8 mouse cellular contexts compared by ENCODE assay signal in genomic region chr7:109524763-109525162, GRCm38 (mm10). TPM values are rescaled to one million over a fixed set of nuclear protein-coding genes. Genes with fewer than 3 reads are reported as not detected.
A peak's percentile ranks its signal among the peaks of the same experiment; 100 is the strongest.
DNase-seq lines count a peak whose midpoint lies in the region; ATAC-seq and TF ChIP-seq lines count a peak whose summit lies in the region.

No protein-coding gene starts in this region.

- H3K36me3 ChIP-seq in limb, embryonic 13.5 days = peaks cover 83% of the 10 kb centered on the region
- peaks cover 91% of the 10 kb centered on the region for H3K36me3 ChIP-seq in limb, embryonic 10.5 days
- peaks cover 19 to 20% of the 10 kb centered on the region in 2 experiments for H3K36me3 ChIP-seq in MEL (ENCODE audit: control insufficient read depth in 1 of 2, insufficient read depth in 2 of 2, low read length in 2 of 2)
- peaks cover 79% of the 10 kb centered on the region for H3K36me3 ChIP-seq in limb, embryonic 14.5 days (ENCODE audit: control insufficient read depth, insufficient read depth, low read length)

- WGBS in limb, embryonic 13.5 days = 84% methylated on average over 3 of the region's 3 CpGs
- 90% methylated on average over 3 of the region's 3 CpGs for WGBS in limb, embryonic 10.5 days
- WGBS in limb, embryonic 14.5 days = 90% methylated on average over 3 of the region's 3 CpGs

- peaks cover 23% of the 10 kb centered on the region for H3K4me1 ChIP-seq in limb, embryonic 13.5 days
- H3K4me1 ChIP-seq in limb, embryonic 10.5 days = peaks cover 16% of the 10 kb centered on the region
- peaks cover 0 to 7% of the 10 kb centered on the region in 2 experiments; a peak in 1 of 4 replicates for H3K4me1 ChIP-seq in MEL (ENCODE audit: control insufficient read depth in 1 of 2, insufficient read depth in 2 of 2, low read length in 2 of 2)
- peaks cover 13% of the 10 kb centered on the region for H3K4me1 ChIP-seq in limb, embryonic 14.5 days (ENCODE audit: control insufficient read depth, insufficient read depth, low read length)

- no peak overlapping the region for H3K4me3 ChIP-seq in limb, embryonic 13.5 days
- no peak overlapping the region for H3K4me3 ChIP-seq in limb, embryonic 10.5 days
- H3K4me3 ChIP-seq in MEL (ENCODE audit: control insufficient read depth in 1 of 2, insufficient read depth in 1 of 2, low read depth in 2 of 2, low read length in 2 of 2) = no peak overlapping the region
- no peak overlapping the region for H3K4me3 ChIP-seq in limb, embryonic 14.5 days (replicated peaks; ENCODE audit: low read length)

- H3K9me3 ChIP-seq in limb, embryonic 13.5 days = no peaks in the 10 kb centered on the region
- no peaks in the 10 kb centered on the region for H3K9me3 ChIP-seq in limb, embryonic 10.5 days (replicated peaks)
- H3K9me3 ChIP-seq in MEL (replicated peaks; ENCODE audit: insufficient read depth, low read length) = no peaks in the 10 kb centered on the region
- H3K9me3 ChIP-seq in limb, embryonic 14.5 days (ENCODE audit: control insufficient read depth, low read length) = no peaks in the 10 kb centered on the region

- DNase-seq in limb, embryonic 10.5 days (ENCODE audit: low spot score) = no peak
- DNase-seq in A20 (ENCODE audit: low read depth, low spot score) = peak; percentile 7
- DNase-seq in MEL (ENCODE audit: low read depth, low spot score) = peak; percentile 56
- DNase-seq in limb, embryonic 14.5 days (ENCODE audit: low spot score) = no peak
- DNase-seq in left cerebral cortex, postnatal 36 days (ENCODE audit: low spot score in 2 of 2) = no peak
- DNase-seq in gastrocnemius, postnatal 14 days = no peak
- no peak for DNase-seq in thymus, postnatal 10 days (ENCODE audit: low spot score in 2 of 2)

- intact Hi-C loops in left cerebral cortex, postnatal 36 days (cut with DNase I) = loop anchor here (5.0 kb wide), 1 partner anchor 193 kb away; no protein-coding TSS in a partner anchor
- intact Hi-C loops in gastrocnemius, postnatal 14 days (cut with DNase I; ENCODE audit: low total_unique reads) = loop anchor here (5.0 kb wide), 2 partner anchors 93 to 193 kb away; no protein-coding TSS in a partner anchor

- TF ChIP-seq RAD21 in MEL (IDR thresholded peaks at IDR 0.05; ENCODE audit: low read depth, low read length) = no peak

- no peak for TF ChIP-seq EP300 in MEL (IDR thresholded peaks at IDR 0.05; ENCODE audit: low read depth in 1 of 2, low read length in 2 of 2)

- TF ChIP-seq CTCF in MEL (IDR thresholded peaks at IDR 0.05 in 2 of 3, conservative IDR thresholded peaks at IDR 0.05 in 1 of 3; ENCODE audit: control insufficient read depth in 1 of 3, insufficient read depth in 1 of 3, low read depth in 2 of 3, low read length in 3 of 3, poor library complexity in 1 of 3, severe bottlenecking in 1 of 3) = no peak

- 0 out of 2 replicates have a peak overlapping the region, but pooled peaks have one; percentile 14 for H3K9ac ChIP-seq in limb, embryonic 13.5 days
- H3K9ac ChIP-seq in MEL (ENCODE audit: control insufficient read depth, low read depth, low read length, poor library complexity, severe bottlenecking) = no peak overlapping the region
- H3K9ac ChIP-seq in limb, embryonic 14.5 days (ENCODE audit: low read depth, low read length, severe bottlenecking) = no peak overlapping the region

- H3K4me2 ChIP-seq in limb, embryonic 13.5 days (replicated peaks) = no peak overlapping the region
- no peak overlapping the region for H3K4me2 ChIP-seq in limb, embryonic 14.5 days (replicated peaks; ENCODE audit: low read depth, low read length, severe bottlenecking)

- H3K79me2 ChIP-seq in MEL (ENCODE audit: control insufficient read depth, insufficient read depth, low read length, poor library complexity) = peaks cover 26% of the 10 kb centered on the region

- ATAC-seq in limb, embryonic 13.5 days (ENCODE audit: low FRiP score, low read depth) = no peak
- ATAC-seq in limb, embryonic 14.5 days (ENCODE audit: low FRiP score, low read depth) = no peak

- TF ChIP-seq POLR2A in MEL (IDR thresholded peaks at IDR 0.05; ENCODE audit: control insufficient read depth in 1 of 2, insufficient read depth in 1 of 2, low read depth in 1 of 2, low read length in 2 of 2, poor library complexity in 1 of 2) = no peak
- no peak for TF ChIP-seq POLR2A in limb, embryonic 14.5 days (IDR thresholded peaks at IDR 0.05; ENCODE audit: borderline replicate concordance, extremely low read depth, insufficient read depth, insufficient read length)

- H3K27ac ChIP-seq in limb, embryonic 13.5 days = 0 out of 2 replicates have a peak overlapping the region, but pooled peaks have one; percentile 58
- H3K27ac ChIP-seq in limb, embryonic 10.5 days = no peak overlapping the region
- H3K27ac ChIP-seq in MEL (ENCODE audit: control insufficient read depth, low read depth, low read length) = no peak overlapping the region
- H3K27ac ChIP-seq in limb, embryonic 14.5 days (replicated peaks; ENCODE audit: low read depth, low read length) = peak overlapping the region; percentile 26; the same call in 1 of the 2 replicates

- H3K27me3 ChIP-seq in limb, embryonic 13.5 days = no peaks in the 10 kb centered on the region
- H3K27me3 ChIP-seq in limb, embryonic 10.5 days (ENCODE audit: low read depth, poor library complexity, severe bottlenecking) = no peaks in the 10 kb centered on the region
- H3K27me3 ChIP-seq in MEL (ENCODE audit: control insufficient read depth in 1 of 2, insufficient read depth in 2 of 2, low read length in 2 of 2) = no peaks in the 10 kb centered on the region
- no peaks in the 10 kb centered on the region for H3K27me3 ChIP-seq in limb, embryonic 14.5 days (ENCODE audit: control insufficient read depth, insufficient read depth, low read length)

TF ChIP-seq in MEL, 35 proteins besides CTCF, POLR2A, EP300 and RAD21:
- TF ChIP-seq RCOR1 (IDR thresholded peaks at IDR 0.05; ENCODE audit: low read depth, low read length) (no peak), NELFE (IDR thresholded peaks at IDR 0.05; ENCODE audit: low read depth, low read length) (no peak), MEF2A (IDR thresholded peaks at IDR 0.05; ENCODE audit: extremely low read depth, insufficient replicate concordance, low read depth, low read length, poor library complexity, severe bottlenecking) (no peak), ZKSCAN1 (IDR thresholded peaks at IDR 0.05; ENCODE audit: low read depth, low read length) (no peak), TBP (IDR thresholded peaks at IDR 0.05; ENCODE audit: low read depth, low read length) (no peak), MXI1 (IDR thresholded peaks at IDR 0.05; ENCODE audit: low read depth, low read length) (no peak), SIN3A (IDR thresholded peaks at IDR 0.05; ENCODE audit: low read length) (no peak), ZC3H11A (IDR thresholded peaks at IDR 0.05; ENCODE audit: low read depth, low read length) (no peak), GABPA (IDR thresholded peaks at IDR 0.05; ENCODE audit: low read depth, low read length) (no peak), NRF1 (IDR thresholded peaks at IDR 0.05; ENCODE audit: insufficient read depth, low read depth, low read length, poor library complexity, severe bottlenecking) (no peak)

RNA-seq across cellular contexts. Expression of gene Rpl27a, which starts 5.8 kb away (rescaled TPM):
- 141 and 145 TPM in 2 replicates for polyA plus RNA-seq in limb, embryonic 13.5 days (2015; fragmentation: Nextera tagmentation; extraction: Ambion mirVana)
- polyA plus RNA-seq in limb, embryonic 10.5 days (2016; fragmentation: Nextera tagmentation; extraction: Ambion mirVana) = 130 and 159 TPM in 2 replicates
- 1,139 and 1,252 TPM in 2 replicates for total RNA-seq in MEL (2012; rRNA removed)
- 100 to 1,000 TPM in 1 of 2 experiments, not detected in 1; 221 TPM for polyA plus RNA-seq in MEL (2012; ENCODE audit: insufficient read depth in 1 of 2, insufficient read length in 2 of 2, low read depth in 1 of 2, low replicate concordance in 2 of 2, missing spikeins in 1 of 2)
- 705 and 923 TPM in 2 replicates for polyA plus RNA-seq in limb, embryonic 14.5 days (2012; rRNA removed)
- 161 and 165 TPM in 2 replicates for polyA plus RNA-seq in limb, embryonic 14.5 days (2014; fragmentation: Nextera tagmentation; extraction: Ambion mirVana)
- total RNA-seq in left cerebral cortex, postnatal 36 days (2021) = 100 to 1,000 TPM; 130 to 132 TPM
- 100 to 1,000 TPM; 105 to 116 TPM for total RNA-seq in gastrocnemius, postnatal 14 days (2021)

RNA-seq across cellular contexts. Expression of gene Trim66, which starts 16.8 kb away (rescaled TPM):
- 0.04 and 0.05 TPM in 2 replicates for polyA plus RNA-seq in limb, embryonic 13.5 days (2015; fragmentation: Nextera tagmentation; extraction: Ambion mirVana)
- 0.03 and 0.05 TPM in 2 replicates for polyA plus RNA-seq in limb, embryonic 10.5 days (2016; fragmentation: Nextera tagmentation; extraction: Ambion mirVana)
- not detected in 2 replicates for total RNA-seq in MEL (2012; rRNA removed)
- under 1 TPM in 1 of 2 experiments, not detected in 1; 0.01 TPM for polyA plus RNA-seq in MEL (2012; ENCODE audit: insufficient read depth in 1 of 2, insufficient read length in 2 of 2, low read depth in 1 of 2, low replicate concordance in 2 of 2, missing spikeins in 1 of 2)
- polyA plus RNA-seq in limb, embryonic 14.5 days (2012; rRNA removed) = 0.11 and 0.13 TPM in 2 replicates
- 0.04 TPM in 2 replicates for polyA plus RNA-seq in limb, embryonic 14.5 days (2014; fragmentation: Nextera tagmentation; extraction: Ambion mirVana)
- total RNA-seq in left cerebral cortex, postnatal 36 days (2021) = 10 to 100 TPM; 18.0 to 19.4 TPM
- under 1 TPM; 0.18 to 0.20 TPM for total RNA-seq in gastrocnemius, postnatal 14 days (2021)

Comparison
In these comparisons a context has a peak if more than half of its experiments do, and no peak if none do; other contexts are left out.
1. H3K27ac ChIP-seq: peak in limb, embryonic 13.5 days (single experiment) and limb, embryonic 14.5 days (single experiment); none in limb, embryonic 10.5 days (single experiment) and MEL (single experiment).
2. DNase-seq: peak in A20 (single experiment) and MEL (single experiment); none in limb, embryonic 10.5 days (single experiment), limb, embryonic 14.5 days (single experiment), left cerebral cortex, postnatal 36 days (0 of 2), gastrocnemius, postnatal 14 days (single experiment) and thymus, postnatal 10 days (0 of 2).